Mouse (Mus musculus): ENCODE measurements around the gene Trip12. TPM values are rescaled to one million over a fixed set of nuclear protein-coding genes. Genes with fewer than 3 reads are reported as not detected.
A peak's percentile ranks its signal among the peaks of the same experiment; 100 is the strongest.

Gene Trip12
- polyA plus RNA-seq, 1 experiment, result 41.7 TPM

- TF ChIP-seq MAX (IDR thresholded peaks at IDR 0.05) (no peak), CEBPB (IDR thresholded peaks at IDR 0.05; ENCODE audit: low read depth) (no peak), FOSL1 (IDR thresholded peaks at IDR 0.05; ENCODE audit: insufficient read depth, low read length, poor library complexity, severe bottlenecking) (no peak), MYOD1 (IDR thresholded peaks at IDR 0.05; ENCODE audit: control insufficient read depth, insufficient read length, low read depth) (no peak), USF1 (IDR thresholded peaks at IDR 0.05; ENCODE audit: low read depth) (no peak), MYOG (IDR thresholded peaks at IDR 0.05; ENCODE audit: control insufficient read depth, extremely low read depth, insufficient read length) (no peak)
- H3K36me3 ChIP-seq (ENCODE audit: control insufficient read depth, insufficient read depth), result peaks cover 16% of the 10 kb centered on the region
- H3ac ChIP-seq (ENCODE audit: control insufficient read depth, insufficient read length, low read depth), result no peak overlapping the region
Observed at GRCm38 (mm10) chr1:84837523-84838145, 2.7 kb downstream of the Trip12 start.

GRCm38 (mm10) chr1:84825091-84825490, 15.2 kb downstream of the Trip12 start:
- Histone ChIP-seq H3K27me3 (ENCODE audit: control insufficient read depth, insufficient read depth, insufficient read length) (no peaks in the 10 kb centered on the region), H3ac (ENCODE audit: control insufficient read depth, insufficient read length, low read depth) (no peak overlapping the region), H3K79me2 (ENCODE audit: control insufficient read depth, insufficient read depth) (peaks cover 100% of the 10 kb centered on the region), H3K4me3 (ENCODE audit: insufficient read depth, poor library complexity, severe bottlenecking) (no peak overlapping the region), H3K79me3 (ENCODE audit: low read depth) (peaks cover 79% of the 10 kb centered on the region), H3K36me3 (ENCODE audit: control insufficient read depth, insufficient read depth) (peaks cover 39% of the 10 kb centered on the region)
- TF ChIP-seq MAX (IDR thresholded peaks at IDR 0.05), result no peak
- no peak for TF ChIP-seq CEBPB (IDR thresholded peaks at IDR 0.05; ENCODE audit: low read depth)
- no peak for TF ChIP-seq USF1 (IDR thresholded peaks at IDR 0.05; ENCODE audit: low read depth)
- TF ChIP-seq MYOG (IDR thresholded peaks at IDR 0.05; ENCODE audit: control insufficient read depth, extremely low read depth, insufficient read length), result no peak
- TF ChIP-seq CTCF (IDR thresholded peaks at IDR 0.05; ENCODE audit: control insufficient read depth, insufficient read depth, insufficient read length), result no peak
- no peak for TF ChIP-seq MYOD1 (IDR thresholded peaks at IDR 0.05; ENCODE audit: control insufficient read depth, insufficient read length, low read depth)
- TF ChIP-seq FOSL1 (IDR thresholded peaks at IDR 0.05; ENCODE audit: insufficient read depth, low read length, poor library complexity, severe bottlenecking), result no peak

More at GRCm38 (mm10) chr1:84837523-84838145, 2.7 kb downstream of the Trip12 start:
- no peaks in the 10 kb centered on the region for H3K27me3 ChIP-seq (ENCODE audit: control insufficient read depth, insufficient read depth, insufficient read length)
- peaks cover 65% of the 10 kb centered on the region for H3K79me3 ChIP-seq (ENCODE audit: low read depth)
- H3K79me2 ChIP-seq (ENCODE audit: control insufficient read depth, insufficient read depth), result peaks cover 94% of the 10 kb centered on the region
- peak overlapping the region; percentile 89 for H3K4me3 ChIP-seq (ENCODE audit: insufficient read depth, poor library complexity, severe bottlenecking)

GRCm38 (mm10) chr1:84817596-84817995, 22.7 kb downstream of the Trip12 start:
- no peak for TF ChIP-seq FOSL1 (IDR thresholded peaks at IDR 0.05; ENCODE audit: insufficient read depth, low read length, poor library complexity, severe bottlenecking)
- no peak for TF ChIP-seq CTCF (IDR thresholded peaks at IDR 0.05; ENCODE audit: control insufficient read depth, insufficient read depth, insufficient read length)
- TF ChIP-seq CEBPB (IDR thresholded peaks at IDR 0.05; ENCODE audit: low read depth), result no peak
- TF ChIP-seq MAX (IDR thresholded peaks at IDR 0.05), result no peak
- no peak for TF ChIP-seq MYOG (IDR thresholded peaks at IDR 0.05; ENCODE audit: control insufficient read depth, extremely low read depth, insufficient read length)
- no peak for TF ChIP-seq USF1 (IDR thresholded peaks at IDR 0.05; ENCODE audit: low read depth)
- no peak for TF ChIP-seq MYOD1 (IDR thresholded peaks at IDR 0.05; ENCODE audit: control insufficient read depth, insufficient read length, low read depth)
- Histone ChIP-seq H3K79me3 (ENCODE audit: low read depth) (peaks cover 78% of the 10 kb centered on the region), H3K4me3 (ENCODE audit: insufficient read depth, poor library complexity, severe bottlenecking) (no peak overlapping the region), H3K27me3 (ENCODE audit: control insufficient read depth, insufficient read depth, insufficient read length) (no peaks in the 10 kb centered on the region), H3K36me3 (ENCODE audit: control insufficient read depth, insufficient read depth) (peaks cover 29% of the 10 kb centered on the region), H3ac (ENCODE audit: control insufficient read depth, insufficient read length, low read depth) (no peak overlapping the region), H3K79me2 (ENCODE audit: control insufficient read depth, insufficient read depth) (peaks cover 100% of the 10 kb centered on the region)

- H3K36me3 ChIP-seq (ENCODE audit: control insufficient read depth, insufficient read depth), result peaks cover 3% of the 10 kb centered on the region
- H3K27me3 ChIP-seq (ENCODE audit: control insufficient read depth, insufficient read depth, insufficient read length), result no peaks in the 10 kb centered on the region
- peaks cover 100% of the 10 kb centered on the region for H3K79me2 ChIP-seq (ENCODE audit: control insufficient read depth, insufficient read depth)
- TF ChIP-seq MYOG (IDR thresholded peaks at IDR 0.05; ENCODE audit: control insufficient read depth, extremely low read depth, insufficient read length), result no peak
- TF ChIP-seq CEBPB (IDR thresholded peaks at IDR 0.05; ENCODE audit: low read depth), result no peak
- no peak for TF ChIP-seq MAX (IDR thresholded peaks at IDR 0.05)
- no peak for TF ChIP-seq USF1 (IDR thresholded peaks at IDR 0.05; ENCODE audit: low read depth)
- no peak for TF ChIP-seq CTCF (IDR thresholded peaks at IDR 0.05; ENCODE audit: control insufficient read depth, insufficient read depth, insufficient read length)
- no peak for TF ChIP-seq MYOD1 (IDR thresholded peaks at IDR 0.05; ENCODE audit: control insufficient read depth, insufficient read length, low read depth)
- no peak for TF ChIP-seq FOSL1 (IDR thresholded peaks at IDR 0.05; ENCODE audit: insufficient read depth, low read length, poor library complexity, severe bottlenecking)
- H3K79me3 ChIP-seq (ENCODE audit: low read depth), result peaks cover 81% of the 10 kb centered on the region
- no peak overlapping the region for H3K4me3 ChIP-seq (ENCODE audit: insufficient read depth, poor library complexity, severe bottlenecking)
- no peak overlapping the region for H3ac ChIP-seq (ENCODE audit: control insufficient read depth, insufficient read length, low read depth)
Observed at GRCm38 (mm10) chr1:84803788-84804187, 36.5 kb downstream of the Trip12 start.

GRCm38 (mm10) chr1:84799166-84799565, 41.1 kb downstream of the Trip12 start:
- peaks cover 73% of the 10 kb centered on the region for H3K79me3 ChIP-seq (ENCODE audit: low read depth)
- TF ChIP-seq USF1 (IDR thresholded peaks at IDR 0.05; ENCODE audit: low read depth) (no peak), MAX (IDR thresholded peaks at IDR 0.05) (no peak)
- H3K4me3 ChIP-seq (ENCODE audit: insufficient read depth, poor library complexity, severe bottlenecking), result no peak overlapping the region
- H3K27me3 ChIP-seq (ENCODE audit: control insufficient read depth, insufficient read depth, insufficient read length), result no peaks in the 10 kb centered on the region
- H3ac ChIP-seq (ENCODE audit: control insufficient read depth, insufficient read length, low read depth), result no peak overlapping the region
- H3K79me2 ChIP-seq (ENCODE audit: control insufficient read depth, insufficient read depth), result peaks cover 91% of the 10 kb centered on the region
- peaks cover 13% of the 10 kb centered on the region for H3K36me3 ChIP-seq (ENCODE audit: control insufficient read depth, insufficient read depth)

GRCm38 (mm10) chr1:84795335-84795734, 45.0 kb downstream of the Trip12 start:
- Histone ChIP-seq H3ac (ENCODE audit: control insufficient read depth, insufficient read length, low read depth) (no peak overlapping the region), H3K4me3 (ENCODE audit: insufficient read depth, poor library complexity, severe bottlenecking) (no peak overlapping the region), H3K79me3 (ENCODE audit: low read depth) (peaks cover 51% of the 10 kb centered on the region), H3K27me3 (ENCODE audit: control insufficient read depth, insufficient read depth, insufficient read length) (no peaks in the 10 kb centered on the region), H3K79me2 (ENCODE audit: control insufficient read depth, insufficient read depth) (peaks cover 87% of the 10 kb centered on the region), H3K36me3 (ENCODE audit: control insufficient read depth, insufficient read depth) (peaks cover 38% of the 10 kb centered on the region)
- TF ChIP-seq USF1 (IDR thresholded peaks at IDR 0.05; ENCODE audit: low read depth), result no peak
- no peak for TF ChIP-seq MAX (IDR thresholded peaks at IDR 0.05)
- no peak for TF ChIP-seq CEBPB (IDR thresholded peaks at IDR 0.05; ENCODE audit: low read depth)
- no peak for TF ChIP-seq MYOD1 (IDR thresholded peaks at IDR 0.05; ENCODE audit: control insufficient read depth, insufficient read length, low read depth)
- TF ChIP-seq MYOG (IDR thresholded peaks at IDR 0.05; ENCODE audit: control insufficient read depth, extremely low read depth, insufficient read length), result no peak
- TF ChIP-seq FOSL1 (IDR thresholded peaks at IDR 0.05; ENCODE audit: insufficient read depth, low read length, poor library complexity, severe bottlenecking), result no peak
- TF ChIP-seq CTCF (IDR thresholded peaks at IDR 0.05; ENCODE audit: control insufficient read depth, insufficient read depth, insufficient read length), result no peak
